Comparison of ENCODE assay signal across 14 mouse cellular contexts in the genomic region with DNA sequence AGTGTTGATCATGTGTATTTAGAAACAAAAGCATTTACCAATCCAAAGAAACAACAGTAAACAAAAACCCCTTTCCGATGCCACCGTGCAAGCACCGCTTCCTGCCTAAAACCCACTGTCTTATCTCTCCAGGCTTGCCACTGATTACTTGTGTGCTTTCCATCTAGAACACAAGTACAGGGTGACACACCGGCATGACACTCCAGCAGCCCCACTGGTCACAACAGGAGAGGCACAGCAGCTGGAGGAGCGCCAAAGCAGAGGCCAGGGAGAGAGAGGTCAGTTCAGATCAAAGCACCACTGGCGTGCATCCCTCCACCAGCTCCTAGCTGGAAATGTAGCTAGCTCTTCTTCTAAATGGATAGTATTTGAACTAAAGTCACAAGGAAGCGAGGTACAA. TPM values are rescaled to one million over a fixed set of nuclear protein-coding genes. Genes with fewer than 3 reads are reported as not detected.
DNase-seq lines count a peak whose midpoint lies in the region; ATAC-seq lines count a peak whose summit lies in the region.
"Had no signal": no experiment of that assay in that cellular context is flagged by ENCODE, and none has a peak within 500 bp of the region (broad histone marks: within the 10 kb centered on the region; RNA-seq: fewer than 3 reads in every experiment).

No protein-coding gene starts in this region.

- ATAC-seq in megakaryocyte progenitor cell, adult 5-6 weeks (replicated peaks; ENCODE audit: poor library complexity), result peak; percentile 35; the same call in 1 of the 2 replicates
- ATAC-seq: forebrain, embryonic 14.5 days; hindbrain, embryonic 16.5 days; midbrain, embryonic 13.5 days had no signal

- DNase-seq in heart, adult 18-20 months, result peak; percentile 33 to 50
- no peak for DNase-seq in heart, adult 8-10 months (ENCODE audit: low spot score)
- peak; percentile 24 to 54 for DNase-seq in adrenal gland, postnatal 36 days
- peak; percentile 17 to 22 for DNase-seq in heart, postnatal 36 days
- no peak for DNase-seq in cerebellum, adult 11 months
- DNase-seq in cerebellum, postnatal 4 days (ENCODE audit: low spot score in 2 of 2), result no peak
- DNase-seq: cerebellum, adult 18-20 months; kidney, adult 18-20 months; kidney, postnatal 25 days; thymus, adult 18-20 months had no signal

- intact Hi-C loops in heart, postnatal 36 days (cut with DNase I), result no loop called here

RNA-seq across cellular contexts. Expression of gene Fam98a, which starts 7.5 kb away (rescaled TPM):
- 10 to 100 TPM; 36.8 to 48.8 TPM for total RNA-seq in heart, adult 18-20 months (2021)
- total RNA-seq in heart, adult 8-10 months (2022), result 10 to 100 TPM; 40.3 to 43.8 (median 40.8) TPM
- total RNA-seq in adrenal gland, postnatal 36 days (2021), result 10 to 100 TPM; 27.1 to 41.8 TPM
- 10 to 100 TPM; 37.7 to 42.5 TPM for total RNA-seq in heart, postnatal 36 days (2021)
- total RNA-seq in megakaryocyte progenitor cell, adult 5-6 weeks (2015), result 28.5 and 30.0 TPM in 2 replicates
- 24.7 and 31.9 TPM in 2 replicates for total RNA-seq in megakaryocyte progenitor cell, adult 5-6 weeks (2017)

Comparison
In these comparisons a context has a peak if more than half of its experiments do, and no peak if none do; other contexts are left out.
1. DNase-seq: peak in heart, adult 18-20 months (2 of 2), adrenal gland, postnatal 36 days (2 of 2) and heart, postnatal 36 days (2 of 2); none in heart, adult 8-10 months (single experiment), cerebellum, adult 11 months (single experiment) and cerebellum, postnatal 4 days (0 of 2).